Mouse (Mus musculus): ENCODE results near the gene Mmp7.

The Mmp7 gene

DNA sequence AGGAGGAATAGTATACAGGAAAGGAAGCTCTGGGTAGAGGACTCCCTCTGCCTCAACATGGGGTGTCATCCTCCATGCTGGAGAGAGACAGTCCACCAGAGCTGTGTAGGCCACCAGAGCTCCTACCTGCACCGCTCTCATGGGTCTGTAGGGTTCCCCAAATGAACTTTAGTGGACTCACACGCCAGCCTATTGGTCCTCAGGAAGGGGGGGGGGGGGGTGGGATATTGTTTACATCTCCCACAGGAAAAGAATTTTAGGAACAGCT, 23.0 kb downstream of the Mmp7 start:
- in situ Hi-C loops (cut with MboI; ENCODE audit: low pct_unique_long_range_greater_than_20kb in 1 of 2, low sequenced_read_pairs in 2 of 2, unreplicated experiment in 1 of 2), result loop anchor here (5.0 to 10.0 kb wide), 2 partner anchors 140 to 182 kb away; no protein-coding TSS in a partner anchor

DNA sequence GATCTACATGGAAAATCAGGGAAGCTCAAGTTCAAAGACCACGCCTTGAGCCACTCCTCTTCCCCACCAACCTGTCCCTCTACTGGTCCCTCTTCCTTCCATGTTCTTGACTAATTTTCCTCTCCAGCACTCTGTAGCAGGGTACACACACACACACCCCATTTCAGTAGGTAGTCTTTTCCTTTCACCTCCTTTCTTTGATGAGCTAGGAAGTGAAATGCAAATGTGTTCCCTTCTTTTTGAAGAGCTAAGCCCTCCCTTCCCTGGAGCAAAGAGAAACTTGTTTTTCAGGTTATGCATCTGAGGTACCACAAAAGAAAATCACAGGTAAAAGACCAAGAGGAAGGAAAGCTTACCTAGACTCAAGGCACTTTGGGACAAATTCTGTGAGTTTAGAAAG, 29.7 kb downstream of the Mmp7 start:
- in situ Hi-C loops (cut with MboI; ENCODE audit: low pct_unique_long_range_greater_than_20kb in 1 of 2, low sequenced_read_pairs in 2 of 2, unreplicated experiment in 1 of 2), result no loop called here

DNA sequence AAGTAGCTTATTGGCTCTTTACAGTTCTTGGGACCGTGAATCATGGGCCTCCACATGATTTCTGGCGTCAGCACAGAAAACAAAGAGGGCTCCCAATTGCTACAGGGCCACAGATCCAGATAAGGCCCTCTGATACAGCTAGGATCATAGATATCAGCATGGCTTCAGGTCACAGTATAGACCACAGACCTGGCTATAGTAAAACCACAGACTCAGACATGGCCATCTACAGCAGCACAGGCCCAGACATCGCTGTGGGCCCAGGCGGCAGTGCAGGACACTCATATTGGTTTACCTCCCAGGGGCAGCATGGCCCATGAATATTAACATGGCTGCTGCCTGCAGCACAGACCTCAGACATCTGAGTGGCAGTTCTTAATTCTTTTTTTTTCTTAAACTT, 37.1 kb downstream of the Mmp7 start:
- in situ Hi-C loops (cut with MboI; ENCODE audit: low pct_unique_long_range_greater_than_20kb in 1 of 2, low sequenced_read_pairs in 2 of 2, unreplicated experiment in 1 of 2), result no loop called here

DNA sequence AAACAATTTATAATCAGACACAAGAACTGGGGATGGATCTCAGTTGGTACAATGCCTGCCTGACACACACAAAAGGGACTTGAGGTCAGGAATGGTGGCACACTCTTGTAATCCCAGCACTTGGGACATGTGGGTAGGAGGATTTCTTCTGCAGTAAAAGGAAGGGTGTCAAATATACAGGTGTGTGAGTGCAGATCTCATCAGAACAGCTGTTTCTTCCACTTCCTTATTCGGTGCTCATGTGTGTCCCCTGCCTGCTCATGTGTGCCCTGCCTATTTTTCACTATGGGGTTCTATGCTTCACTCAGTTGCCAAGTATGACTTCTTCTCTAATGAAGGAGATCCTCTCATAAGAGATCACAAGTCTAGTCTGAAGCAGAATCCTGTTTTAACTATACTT, 50.8 kb downstream of the Mmp7 start:
- in situ Hi-C loops (cut with MboI; ENCODE audit: low pct_unique_long_range_greater_than_20kb in 1 of 2, low sequenced_read_pairs in 2 of 2, unreplicated experiment in 1 of 2), result no loop called here

DNA sequence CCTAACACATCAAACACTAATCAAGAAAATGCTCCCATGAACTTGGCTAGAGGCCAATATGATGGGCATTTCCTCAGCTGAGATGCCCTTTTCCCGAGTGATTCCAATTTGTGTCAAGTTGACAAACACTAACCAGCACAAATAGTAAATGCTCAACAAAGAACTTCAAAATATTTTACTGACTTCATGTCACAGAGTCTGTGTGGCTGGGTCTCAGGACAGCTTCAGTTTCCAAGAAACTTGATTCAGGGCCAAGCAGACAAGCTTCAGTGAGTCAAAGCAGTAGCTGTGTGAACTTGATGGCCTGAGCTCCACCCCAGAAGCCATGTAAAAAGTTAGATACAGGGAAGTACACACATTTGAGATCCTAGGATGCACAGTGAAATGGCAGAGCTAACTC, 52.3 kb downstream of the Mmp7 start:
- in situ Hi-C loops (cut with MboI; ENCODE audit: low pct_unique_long_range_greater_than_20kb in 1 of 2, low sequenced_read_pairs in 2 of 2, unreplicated experiment in 1 of 2), result no loop called here

DNA sequence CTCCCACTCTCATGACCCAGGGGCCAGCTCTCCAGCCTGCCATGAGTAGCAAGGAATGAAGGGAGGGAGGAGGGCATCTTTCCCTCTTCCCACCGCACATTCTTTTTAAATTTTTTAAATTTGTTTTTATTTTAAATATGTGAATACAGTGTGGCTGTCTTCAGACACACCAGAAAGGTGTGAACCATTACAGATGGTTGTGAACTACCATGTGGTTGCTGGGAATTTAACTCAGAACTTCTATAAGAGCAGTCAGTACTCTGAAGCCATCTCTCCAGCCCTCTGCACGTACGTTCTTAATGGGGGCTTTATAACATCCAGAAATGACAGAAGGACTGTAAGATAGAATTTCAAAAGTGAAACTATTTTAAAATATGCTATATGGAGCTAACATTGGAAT, 57.0 kb downstream of the Mmp7 start:
- in situ Hi-C loops (cut with MboI; ENCODE audit: low pct_unique_long_range_greater_than_20kb in 1 of 2, low sequenced_read_pairs in 2 of 2, unreplicated experiment in 1 of 2), result no loop called here

All from mouse embryonic stem cell (cell line).